Mouse (Mus musculus): ENCODE measurements around the gene Serpini2. TPM values are rescaled to one million over a fixed set of nuclear protein-coding genes. Genes with fewer than 3 reads are reported as not detected.
"Not testable (repeated sequence)": the region's sequence is repeated elsewhere in the genome, so short reads cannot be mapped to it uniquely, and the experiment has no call there.

Serpini2 gene
- polyA plus RNA-seq (2012; fragmentation: generic; extraction: Trizol), result not detected
- long read RNA-seq, experiment 1, result 0 reads
- long read RNA-seq, experiment 2, result 0 reads

GRCm38 (mm10) chr3:75269978-75270377 lies at the start of gene Serpini2:
Gene Serpini2 (minus strand): TSS chr3:75270078.
- H3K79me2 ChIP-seq (ENCODE audit: control insufficient read depth, insufficient read depth), result no peaks in the 10 kb centered on the region
- no peak within 1 kb of the TSS for H3ac ChIP-seq (ENCODE audit: control insufficient read depth, insufficient read length, low read depth)
- H3K4me3 ChIP-seq (ENCODE audit: insufficient read depth, poor library complexity, severe bottlenecking), result no peak within 1 kb of the TSS
- H3K79me3 ChIP-seq (ENCODE audit: low read depth), result no peaks in the 10 kb centered on the region
- no peak for TF ChIP-seq CTCF (IDR thresholded peaks at IDR 0.05; ENCODE audit: control insufficient read depth, insufficient read depth, insufficient read length)
- no peak for TF ChIP-seq MYOD1 (IDR thresholded peaks at IDR 0.05; ENCODE audit: control insufficient read depth, insufficient read length, low read depth)
- no peak for TF ChIP-seq USF1 (IDR thresholded peaks at IDR 0.05; ENCODE audit: low read depth)
- TF ChIP-seq MYOG (IDR thresholded peaks at IDR 0.05; ENCODE audit: control insufficient read depth, extremely low read depth, insufficient read length), result no peak
- no peak for TF ChIP-seq MAX (IDR thresholded peaks at IDR 0.05)
- TF ChIP-seq FOSL1 (IDR thresholded peaks at IDR 0.05; ENCODE audit: insufficient read depth, low read length, poor library complexity, severe bottlenecking), result no peak
- no peak for TF ChIP-seq CEBPB (IDR thresholded peaks at IDR 0.05; ENCODE audit: low read depth)
- no peaks in the 10 kb centered on the region for H3K36me3 ChIP-seq (ENCODE audit: control insufficient read depth, insufficient read depth)
- H3K27me3 ChIP-seq (ENCODE audit: control insufficient read depth, insufficient read depth, insufficient read length), result no peaks in the 10 kb centered on the region

GRCm38 (mm10) chr3:75308861-75309260 lies 39.0 kb upstream of the Serpini2 start:
- Histone ChIP-seq H3K79me3 (ENCODE audit: low read depth) (no peaks in the 10 kb centered on the region), H3ac (ENCODE audit: control insufficient read depth, insufficient read length, low read depth) (no peak overlapping the region), H3K27me3 (ENCODE audit: control insufficient read depth, insufficient read depth, insufficient read length) (no peaks in the 10 kb centered on the region), H3K79me2 (ENCODE audit: control insufficient read depth, insufficient read depth) (no peaks in the 10 kb centered on the region), H3K4me3 (ENCODE audit: insufficient read depth, poor library complexity, severe bottlenecking) (no peak overlapping the region), H3K36me3 (ENCODE audit: control insufficient read depth, insufficient read depth) (no peaks in the 10 kb centered on the region)
- no peak for TF ChIP-seq MYOD1 (IDR thresholded peaks at IDR 0.05; ENCODE audit: control insufficient read depth, insufficient read length, low read depth)
- no peak for TF ChIP-seq USF1 (IDR thresholded peaks at IDR 0.05; ENCODE audit: low read depth)
- no peak for TF ChIP-seq FOSL1 (IDR thresholded peaks at IDR 0.05; ENCODE audit: insufficient read depth, low read length, poor library complexity, severe bottlenecking)

GRCm38 (mm10) chr3:75308228-75308627 lies 38.4 kb upstream of the Serpini2 start:
- H3K79me3 ChIP-seq (ENCODE audit: low read depth), result no peaks in the 10 kb centered on the region
- no peak overlapping the region for H3K4me3 ChIP-seq (ENCODE audit: insufficient read depth, poor library complexity, severe bottlenecking)
- TF ChIP-seq CTCF (IDR thresholded peaks at IDR 0.05; ENCODE audit: control insufficient read depth, insufficient read depth, insufficient read length), result no peak
- TF ChIP-seq MYOD1 (IDR thresholded peaks at IDR 0.05; ENCODE audit: control insufficient read depth, insufficient read length, low read depth), result no peak
- TF ChIP-seq MYOG (IDR thresholded peaks at IDR 0.05; ENCODE audit: control insufficient read depth, extremely low read depth, insufficient read length), result no peak
- TF ChIP-seq CEBPB (IDR thresholded peaks at IDR 0.05; ENCODE audit: low read depth), result no peak
- no peaks in the 10 kb centered on the region for H3K79me2 ChIP-seq (ENCODE audit: control insufficient read depth, insufficient read depth)
- no peak overlapping the region for H3ac ChIP-seq (ENCODE audit: control insufficient read depth, insufficient read length, low read depth)
- H3K36me3 ChIP-seq (ENCODE audit: control insufficient read depth, insufficient read depth), result no peaks in the 10 kb centered on the region
- no peaks in the 10 kb centered on the region for H3K27me3 ChIP-seq (ENCODE audit: control insufficient read depth, insufficient read depth, insufficient read length)

GRCm38 (mm10) chr3:75305584-75305983 lies 35.7 kb upstream of the Serpini2 start:
- Histone ChIP-seq H3K27me3 (ENCODE audit: control insufficient read depth, insufficient read depth, insufficient read length) (no peaks in the 10 kb centered on the region), H3K79me2 (ENCODE audit: control insufficient read depth, insufficient read depth) (no peaks in the 10 kb centered on the region), H3K79me3 (ENCODE audit: low read depth) (no peaks in the 10 kb centered on the region), H3K36me3 (ENCODE audit: control insufficient read depth, insufficient read depth) (no peaks in the 10 kb centered on the region), H3ac (ENCODE audit: control insufficient read depth, insufficient read length, low read depth) (no peak overlapping the region), H3K4me3 (ENCODE audit: insufficient read depth, poor library complexity, severe bottlenecking) (no peak overlapping the region)
- TF ChIP-seq USF1 (IDR thresholded peaks at IDR 0.05; ENCODE audit: low read depth) (no peak), MAX (IDR thresholded peaks at IDR 0.05) (no peak), MYOG (IDR thresholded peaks at IDR 0.05; ENCODE audit: control insufficient read depth, extremely low read depth, insufficient read length) (no peak), CTCF (IDR thresholded peaks at IDR 0.05; ENCODE audit: control insufficient read depth, insufficient read depth, insufficient read length) (no peak), FOSL1 (IDR thresholded peaks at IDR 0.05; ENCODE audit: insufficient read depth, low read length, poor library complexity, severe bottlenecking) (no peak), MYOD1 (IDR thresholded peaks at IDR 0.05; ENCODE audit: control insufficient read depth, insufficient read length, low read depth) (no peak), CEBPB (IDR thresholded peaks at IDR 0.05; ENCODE audit: low read depth) (no peak)

- H3K27me3 ChIP-seq (ENCODE audit: control insufficient read depth, insufficient read depth, insufficient read length), result no peaks in the 10 kb centered on the region
These were observed 34.7 kb upstream of the Serpini2 start for GRCm38 (mm10) chr3:75304621-75305020.

GRCm38 (mm10) chr3:75301072-75301471 lies 31.2 kb upstream of the Serpini2 start:
- Histone ChIP-seq H3K79me2 (ENCODE audit: control insufficient read depth, insufficient read depth) (no peaks in the 10 kb centered on the region), H3K4me3 (ENCODE audit: insufficient read depth, poor library complexity, severe bottlenecking) (no peak overlapping the region), H3K36me3 (ENCODE audit: control insufficient read depth, insufficient read depth) (no peaks in the 10 kb centered on the region), H3K79me3 (ENCODE audit: low read depth) (no peaks in the 10 kb centered on the region), H3K27me3 (ENCODE audit: control insufficient read depth, insufficient read depth, insufficient read length) (no peaks in the 10 kb centered on the region), H3ac (ENCODE audit: control insufficient read depth, insufficient read length, low read depth) (no peak overlapping the region)
- no peak for TF ChIP-seq CTCF (IDR thresholded peaks at IDR 0.05; ENCODE audit: control insufficient read depth, insufficient read depth, insufficient read length)
- TF ChIP-seq FOSL1 (IDR thresholded peaks at IDR 0.05; ENCODE audit: insufficient read depth, low read length, poor library complexity, severe bottlenecking), result no peak
- no peak for TF ChIP-seq MYOG (IDR thresholded peaks at IDR 0.05; ENCODE audit: control insufficient read depth, extremely low read depth, insufficient read length)
- no peak for TF ChIP-seq MYOD1 (IDR thresholded peaks at IDR 0.05; ENCODE audit: control insufficient read depth, insufficient read length, low read depth)
- no peak for TF ChIP-seq MAX (IDR thresholded peaks at IDR 0.05)
- no peak for TF ChIP-seq CEBPB (IDR thresholded peaks at IDR 0.05; ENCODE audit: low read depth)
- TF ChIP-seq USF1 (IDR thresholded peaks at IDR 0.05; ENCODE audit: low read depth), result no peak

More at GRCm38 (mm10) chr3:75304621-75305020, 34.7 kb upstream of the Serpini2 start:
- Histone ChIP-seq H3K36me3 (ENCODE audit: control insufficient read depth, insufficient read depth) (no peaks in the 10 kb centered on the region), H3ac (ENCODE audit: control insufficient read depth, insufficient read length, low read depth) (no peak overlapping the region), H3K79me3 (ENCODE audit: low read depth) (no peaks in the 10 kb centered on the region), H3K79me2 (ENCODE audit: control insufficient read depth, insufficient read depth) (no peaks in the 10 kb centered on the region), H3K4me3 (ENCODE audit: insufficient read depth, poor library complexity, severe bottlenecking) (no peak overlapping the region)
- TF ChIP-seq MYOD1 (IDR thresholded peaks at IDR 0.05; ENCODE audit: control insufficient read depth, insufficient read length, low read depth), result no peak
- no peak for TF ChIP-seq MYOG (IDR thresholded peaks at IDR 0.05; ENCODE audit: control insufficient read depth, extremely low read depth, insufficient read length)
- TF ChIP-seq CEBPB (IDR thresholded peaks at IDR 0.05; ENCODE audit: low read depth), result no peak
- no peak for TF ChIP-seq USF1 (IDR thresholded peaks at IDR 0.05; ENCODE audit: low read depth)
- TF ChIP-seq CTCF (IDR thresholded peaks at IDR 0.05; ENCODE audit: control insufficient read depth, insufficient read depth, insufficient read length), result no peak
- TF ChIP-seq MAX (IDR thresholded peaks at IDR 0.05), result no peak

GRCm38 (mm10) chr3:75299464-75299863 lies 29.6 kb upstream of the Serpini2 start:
- not testable (repeated sequence) for H3K79me3 ChIP-seq (ENCODE audit: low read depth); H3K27me3 ChIP-seq (ENCODE audit: control insufficient read depth, insufficient read depth, insufficient read length); H3K36me3 ChIP-seq (ENCODE audit: control insufficient read depth, insufficient read depth); H3K4me3 ChIP-seq (ENCODE audit: insufficient read depth, poor library complexity, severe bottlenecking); H3K79me2 ChIP-seq (ENCODE audit: control insufficient read depth, insufficient read depth); H3ac ChIP-seq (ENCODE audit: control insufficient read depth, insufficient read length, low read depth)

Data from C2C12 (cell line).